Mouse (Mus musculus): ENCODE measurements around the gene Pigk. TPM values are rescaled to one million over a fixed set of nuclear protein-coding genes. Genes with fewer than 3 reads are reported as not detected.

Gene Pigk
- total and polyA plus RNA-seq, 3 experiments: 4.1 to 39.2 (median 34.2) TPM

DNA sequence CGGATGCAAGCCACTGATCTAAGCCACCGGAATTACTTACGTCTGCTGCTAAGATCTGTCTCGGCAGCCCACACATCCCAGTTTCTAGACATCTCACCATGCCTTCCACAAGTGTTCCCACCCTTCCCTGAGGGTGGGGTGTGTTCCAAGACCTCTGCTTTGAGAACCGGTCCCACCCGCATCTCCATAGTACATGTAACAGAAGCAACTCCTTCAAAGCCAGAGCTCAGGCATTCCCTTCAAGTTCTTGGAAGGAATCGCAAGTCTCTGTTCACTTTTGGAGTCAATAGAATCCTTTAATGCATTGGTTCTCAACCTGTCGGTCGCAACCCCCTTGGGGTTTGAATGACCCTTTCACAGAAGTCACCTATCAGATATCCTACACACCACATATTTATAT is 185.0 kb downstream of the Pigk start:
- no peak for DNase-seq (ENCODE audit: low spot score)
- H3K9me3 ChIP-seq (replicated peaks): no peaks in the 10 kb centered on the region
- H3K4me1 ChIP-seq (ENCODE audit: insufficient read depth, low read depth, low read length): no peaks in the 10 kb centered on the region
- no peak overlapping the region for H3K4me3 ChIP-seq (ENCODE audit: low read depth, low read length)
- no peak for ATAC-seq (ENCODE audit: extremely low read depth, insufficient number of reproducible peaks, low FRiP score, poor library complexity, severe bottlenecking)
- H3K27me3 ChIP-seq (ENCODE audit: insufficient read depth, low read length): no peaks in the 10 kb centered on the region
- TF ChIP-seq GATA1 (IDR thresholded peaks at IDR 0.05; ENCODE audit: borderline replicate concordance, low read length) (no peak), TAL1 (conservative IDR thresholded peaks at IDR 0.05; ENCODE audit: low read depth, low read length) (no peak), GATA2 (IDR thresholded peaks at IDR 0.05; ENCODE audit: borderline replicate concordance, low read depth, low read length) (no peak), CTCF (IDR thresholded peaks at IDR 0.05; ENCODE audit: low read depth, low read length) (no peak), POLR2AphosphoS5 (IDR thresholded peaks at IDR 0.05; ENCODE audit: insufficient replicate concordance, low read depth, low read length) (no peak)
- no peaks in the 10 kb centered on the region for H3K36me3 ChIP-seq (replicated peaks)

DNA sequence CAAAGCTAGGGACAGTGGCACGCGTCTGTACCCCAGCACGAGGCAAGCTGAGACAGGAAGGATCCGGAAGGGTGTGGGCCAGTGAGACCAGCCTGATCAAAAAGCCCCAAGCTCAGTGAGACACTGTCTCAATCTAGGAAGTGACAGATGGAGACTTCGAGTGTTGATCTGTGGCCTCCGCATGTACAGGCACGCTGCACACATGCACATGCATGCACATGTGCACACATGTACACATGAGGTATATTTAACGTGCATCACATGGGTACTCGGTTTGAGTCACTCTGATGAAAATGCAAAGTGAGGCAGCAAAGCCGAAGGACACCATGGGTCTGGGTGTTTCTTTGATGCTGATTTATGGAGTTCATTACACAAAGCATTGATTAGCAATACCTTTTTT is 191.1 kb downstream of the Pigk start:
- no peak overlapping the region for H3K4me3 ChIP-seq (ENCODE audit: low read depth, low read length)
- H3K36me3 ChIP-seq (replicated peaks): no peaks in the 10 kb centered on the region
- no peak for TF ChIP-seq POLR2AphosphoS5 (IDR thresholded peaks at IDR 0.05; ENCODE audit: insufficient replicate concordance, low read depth, low read length)
- no peak for TF ChIP-seq GATA1 (IDR thresholded peaks at IDR 0.05; ENCODE audit: borderline replicate concordance, low read length)
- TF ChIP-seq TAL1 (conservative IDR thresholded peaks at IDR 0.05; ENCODE audit: low read depth, low read length): no peak
- TF ChIP-seq GATA2 (IDR thresholded peaks at IDR 0.05; ENCODE audit: borderline replicate concordance, low read depth, low read length): no peak
- TF ChIP-seq CTCF (IDR thresholded peaks at IDR 0.05; ENCODE audit: low read depth, low read length): no peak
- no peaks in the 10 kb centered on the region for H3K9me3 ChIP-seq (replicated peaks)
- no peak for DNase-seq (ENCODE audit: low spot score)
- H3K4me1 ChIP-seq (ENCODE audit: insufficient read depth, low read depth, low read length): no peaks in the 10 kb centered on the region
- H3K27me3 ChIP-seq (ENCODE audit: insufficient read depth, low read length): no peaks in the 10 kb centered on the region
- no peak for ATAC-seq (ENCODE audit: extremely low read depth, insufficient number of reproducible peaks, low FRiP score, poor library complexity, severe bottlenecking)

DNA sequence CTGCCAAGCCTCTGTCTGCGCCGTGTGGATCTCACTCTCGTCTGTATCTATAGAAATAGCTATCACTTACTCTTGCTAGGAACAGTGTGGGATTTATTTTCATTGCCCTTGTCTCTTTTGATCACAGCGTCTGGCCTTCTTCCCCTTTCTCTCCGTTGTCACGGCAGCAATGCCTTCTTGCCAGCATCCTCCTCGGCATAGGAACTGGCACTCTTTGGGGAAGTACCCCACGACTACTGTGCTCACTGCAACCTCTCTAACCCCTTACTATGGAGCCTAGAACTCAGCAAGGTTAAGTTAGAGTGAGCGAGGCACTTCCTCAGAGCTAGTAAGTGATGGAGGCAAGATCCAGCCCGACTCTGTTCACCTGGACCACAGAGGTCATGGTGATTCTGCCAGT is 191.9 kb downstream of the Pigk start:
- ATAC-seq (ENCODE audit: extremely low read depth, insufficient number of reproducible peaks, low FRiP score, poor library complexity, severe bottlenecking) (no peak), DNase-seq (ENCODE audit: low spot score) (no peak)
- peaks cover 2% of the 10 kb centered on the region; the same call in 1 of the 2 replicates for H3K27me3 ChIP-seq (ENCODE audit: insufficient read depth, low read length)
- no peaks in the 10 kb centered on the region for H3K9me3 ChIP-seq (replicated peaks)
- no peak overlapping the region for H3K4me3 ChIP-seq (ENCODE audit: low read depth, low read length)
- H3K4me1 ChIP-seq (ENCODE audit: insufficient read depth, low read depth, low read length): no peaks in the 10 kb centered on the region
- no peaks in the 10 kb centered on the region for H3K36me3 ChIP-seq (replicated peaks)
- no peak for TF ChIP-seq POLR2AphosphoS5 (IDR thresholded peaks at IDR 0.05; ENCODE audit: insufficient replicate concordance, low read depth, low read length)
- no peak for TF ChIP-seq GATA1 (IDR thresholded peaks at IDR 0.05; ENCODE audit: borderline replicate concordance, low read length)
- TF ChIP-seq CTCF (IDR thresholded peaks at IDR 0.05; ENCODE audit: low read depth, low read length): no peak
- TF ChIP-seq TAL1 (conservative IDR thresholded peaks at IDR 0.05; ENCODE audit: low read depth, low read length): no peak
- TF ChIP-seq GATA2 (IDR thresholded peaks at IDR 0.05; ENCODE audit: borderline replicate concordance, low read depth, low read length): no peak

DNA sequence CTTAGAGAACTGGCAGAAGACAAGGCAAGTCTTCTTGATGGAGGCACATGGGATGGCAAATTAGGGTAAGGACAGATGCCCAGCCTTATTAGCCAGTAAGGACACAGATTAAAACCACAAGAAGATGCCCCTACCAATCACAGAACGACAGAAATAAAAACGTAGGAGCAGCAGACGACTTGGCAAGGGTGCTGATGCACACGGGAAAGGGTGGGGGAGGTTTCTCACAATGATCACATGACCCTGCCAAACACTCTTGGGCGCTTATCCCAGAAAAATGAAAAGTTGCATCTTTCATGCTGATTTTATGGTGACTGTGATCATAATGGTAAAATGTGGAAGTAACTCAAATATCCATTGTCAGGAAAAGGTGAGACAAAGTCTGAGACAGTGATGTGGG is 193.2 kb downstream of the Pigk start:
- ATAC-seq (ENCODE audit: extremely low read depth, insufficient number of reproducible peaks, low FRiP score, poor library complexity, severe bottlenecking) (no peak), DNase-seq (ENCODE audit: low spot score) (no peak)
- Histone ChIP-seq H3K9me3 (replicated peaks) (no peaks in the 10 kb centered on the region), H3K36me3 (replicated peaks) (no peaks in the 10 kb centered on the region), H3K4me1 (ENCODE audit: insufficient read depth, low read depth, low read length) (no peaks in the 10 kb centered on the region), H3K4me3 (ENCODE audit: low read depth, low read length) (no peak overlapping the region), H3K27me3 (ENCODE audit: insufficient read depth, low read length) (peaks cover 2% of the 10 kb centered on the region; the same call in 1 of the 2 replicates)
- TF ChIP-seq POLR2AphosphoS5 (IDR thresholded peaks at IDR 0.05; ENCODE audit: insufficient replicate concordance, low read depth, low read length): no peak

DNA sequence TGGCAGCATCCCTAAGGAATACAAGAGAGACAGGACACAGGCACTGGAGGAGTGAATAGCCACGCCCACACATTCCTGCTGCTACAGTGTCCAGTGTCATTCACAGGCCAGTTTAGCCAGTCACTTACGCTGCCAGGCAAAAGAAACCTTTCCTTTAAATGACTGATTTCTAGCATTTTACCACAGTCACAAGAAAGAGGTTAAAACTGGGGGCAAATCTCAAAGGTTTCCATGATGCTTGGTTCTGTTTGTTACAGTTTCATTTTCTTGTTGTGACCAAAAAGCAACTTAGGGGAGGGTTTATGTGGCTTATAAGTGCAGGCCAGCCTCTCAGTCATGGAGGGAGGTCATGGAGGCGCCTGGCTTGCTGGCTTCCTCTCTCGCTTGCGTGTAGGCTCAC is 193.8 kb downstream of the Pigk start:
- no peaks in the 10 kb centered on the region for H3K36me3 ChIP-seq (replicated peaks)
- no peak overlapping the region for H3K4me3 ChIP-seq (ENCODE audit: low read depth, low read length)
- TF ChIP-seq GATA1 (IDR thresholded peaks at IDR 0.05; ENCODE audit: borderline replicate concordance, low read length) (no peak), TAL1 (conservative IDR thresholded peaks at IDR 0.05; ENCODE audit: low read depth, low read length) (no peak), GATA2 (IDR thresholded peaks at IDR 0.05; ENCODE audit: borderline replicate concordance, low read depth, low read length) (no peak), CTCF (IDR thresholded peaks at IDR 0.05; ENCODE audit: low read depth, low read length) (no peak), POLR2AphosphoS5 (IDR thresholded peaks at IDR 0.05; ENCODE audit: insufficient replicate concordance, low read depth, low read length) (no peak)
- H3K9me3 ChIP-seq (replicated peaks): no peaks in the 10 kb centered on the region
- peaks cover 2% of the 10 kb centered on the region; the same call in 1 of the 2 replicates for H3K27me3 ChIP-seq (ENCODE audit: insufficient read depth, low read length)
- no peak for ATAC-seq (ENCODE audit: extremely low read depth, insufficient number of reproducible peaks, low FRiP score, poor library complexity, severe bottlenecking)
- H3K4me1 ChIP-seq (ENCODE audit: insufficient read depth, low read depth, low read length): no peaks in the 10 kb centered on the region
- DNase-seq (ENCODE audit: low spot score): no peak

DNA sequence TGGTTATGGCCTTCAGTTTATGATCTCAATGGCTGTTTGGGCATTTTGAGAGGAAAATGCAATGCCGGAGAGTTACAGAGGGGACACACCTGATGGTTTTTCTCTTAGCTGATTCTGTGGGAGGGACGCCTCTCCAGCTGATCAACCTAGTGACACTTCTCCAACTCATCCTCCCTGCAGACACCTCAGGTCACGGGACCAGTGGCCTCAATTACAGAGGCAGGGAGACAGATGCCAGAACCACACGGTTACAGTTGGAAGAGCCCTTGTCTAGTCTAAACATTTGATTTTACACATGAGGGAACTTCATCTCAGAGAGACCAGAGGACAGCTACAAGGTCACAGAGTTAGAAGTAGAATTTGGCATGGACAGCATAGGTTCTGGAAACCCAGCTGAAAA is 197.7 kb downstream of the Pigk start:
- no peak for TF ChIP-seq POLR2AphosphoS5 (IDR thresholded peaks at IDR 0.05; ENCODE audit: insufficient replicate concordance, low read depth, low read length)
- TF ChIP-seq CTCF (IDR thresholded peaks at IDR 0.05; ENCODE audit: low read depth, low read length): no peak
- TF ChIP-seq GATA2 (IDR thresholded peaks at IDR 0.05; ENCODE audit: borderline replicate concordance, low read depth, low read length): no peak
- TF ChIP-seq GATA1 (IDR thresholded peaks at IDR 0.05; ENCODE audit: borderline replicate concordance, low read length): no peak
- no peak for TF ChIP-seq TAL1 (conservative IDR thresholded peaks at IDR 0.05; ENCODE audit: low read depth, low read length)
- no peak overlapping the region for H3K4me3 ChIP-seq (ENCODE audit: low read depth, low read length)
- DNase-seq (ENCODE audit: low spot score) (no peak), ATAC-seq (ENCODE audit: extremely low read depth, insufficient number of reproducible peaks, low FRiP score, poor library complexity, severe bottlenecking) (no peak)
- no peaks in the 10 kb centered on the region for H3K9me3 ChIP-seq (replicated peaks)
- H3K27me3 ChIP-seq (ENCODE audit: insufficient read depth, low read length): peaks cover 2% of the 10 kb centered on the region; the same call in 1 of the 2 replicates
- no peaks in the 10 kb centered on the region for H3K36me3 ChIP-seq (replicated peaks)
- H3K4me1 ChIP-seq (ENCODE audit: insufficient read depth, low read depth, low read length): no peaks in the 10 kb centered on the region

Data from G1E (cell line).